Mouse (Mus musculus) intestine, embryonic 15.5 days (tissue): ENCODE results near the gene Col7a1. TPM values are rescaled to one million over a fixed set of nuclear protein-coding genes. Genes with fewer than 3 reads are reported as not detected.
A peak's percentile ranks its signal among the peaks of the same experiment; 100 is the strongest.

Experiments used
- ATAC-seq: fragments of 200-750 bp; cut with Nextera tagmentation; 2 replicates; pipeline ENCODE4 v1.8.0; 2017; ENCODE audit warnings: moderate TSS enrichment, moderate library complexity
- H3K27ac ChIP-seq: fragments of 300-500 bp; sonication (generic); 2 replicates; pipeline ENCODE4 v1.5.1; 2015; ENCODE audit warnings: mild to moderate bottlenecking, inconsistent platforms
- H3K27me3 ChIP-seq: fragments of 300-500 bp; sonication (generic); replicated peaks from 2 replicates; pipeline ENCODE4 v1.6.1; 2015; ENCODE audit warnings: inconsistent platforms
- H3K36me3 ChIP-seq: fragments of 300-500 bp; sonication (generic); 2 replicates; pipeline ENCODE4 v1.6.1; 2015; ENCODE audit warnings: inconsistent platforms
- H3K4me1 ChIP-seq: fragments of 300-500 bp; sonication (generic); replicated peaks from 2 replicates; pipeline ENCODE4 v1.6.1; 2015; ENCODE audit warnings: inconsistent platforms
- H3K4me2 ChIP-seq: fragments of 300-500 bp; sonication (generic); replicated peaks from 2 replicates; pipeline ENCODE4 v1.6.1; 2015; ENCODE audit warnings: mild to moderate bottlenecking, inconsistent platforms
- H3K4me3 ChIP-seq: fragments of 300-500 bp; sonication (generic); replicated peaks from 2 replicates; pipeline ENCODE4 v1.5.1; 2015; ENCODE audit warnings: inconsistent platforms
- H3K9ac ChIP-seq: fragments of 300-500 bp; sonication (generic); 2 replicates; pipeline ENCODE4 v1.6.1; 2015; ENCODE audit warnings: inconsistent platforms
- H3K9me3 ChIP-seq: fragments of 300-500 bp; sonication (generic); 2 replicates; pipeline ENCODE4 v1.6.1; 2016; ENCODE audit warnings: inconsistent platforms
- WGBS: fragments of 180-500 bp; shearing (Covaris S2); methylation state at CpG from one replicate; pipeline ENCODE4 v1.1.7; 2015; 5-methylcytosine and 5-hydroxymethylcytosine counted together
- microRNA counts: library from miRNA; unstranded; fragments of <30 nt; microRNA quantifications from one replicate; lab custom pipeline; 2016
- polyA plus RNA-seq: library from polyadenylated mRNA; unstranded; fragments of >200 nt; fragmentation: Nextera tagmentation; extraction: Ambion mirVana; gene quantifications from 2 replicates; pipeline ENCODE4 v1.2.1, GENCODE M21; 2015

Gene Col7a1
- polyA plus RNA-seq, 1 experiment from 2014 or later: 0.85 TPM

- no peak overlapping the region for H3K27ac ChIP-seq
- WGBS: 68% methylated on average over 5 of the region's 5 CpGs
Measured at GRCm38 (mm10) chr9:109028919-109029318, 75.5 kb downstream of the Col7a1 start.

GRCm38 (mm10) chr9:109030312-109030711, 76.9 kb downstream of the Col7a1 start:
- no peak overlapping the region for H3K4me3 ChIP-seq
- H3K36me3 ChIP-seq: no peaks in the 10 kb centered on the region; the same call in 1 of the 2 replicates
- no peak overlapping the region for H3K27ac ChIP-seq
- ATAC-seq: no peak
- no peak overlapping the region for H3K9ac ChIP-seq
- no peaks in the 10 kb centered on the region for H3K27me3 ChIP-seq
- no peak overlapping the region for H3K4me2 ChIP-seq
- no peaks in the 10 kb centered on the region for H3K4me1 ChIP-seq
- WGBS: 69% methylated on average over 3 of the region's 3 CpGs
- no peaks in the 10 kb centered on the region for H3K9me3 ChIP-seq

More at GRCm38 (mm10) chr9:109028919-109029318, 75.5 kb downstream of the Col7a1 start:
- Histone ChIP-seq H3K9ac (no peak overlapping the region), H3K36me3 (no peaks in the 10 kb centered on the region; the same call in 1 of the 2 replicates), H3K4me3 (no peak overlapping the region), H3K27me3 (no peaks in the 10 kb centered on the region), H3K4me2 (no peak overlapping the region), H3K4me1 (no peaks in the 10 kb centered on the region), H3K9me3 (no peaks in the 10 kb centered on the region)
- peak; percentile 77; the same call in 1 of the 2 replicates for ATAC-seq

GRCm38 (mm10) chr9:109031001-109031400, 77.6 kb downstream of the Col7a1 start:
- Histone ChIP-seq H3K9ac (no peak overlapping the region), H3K27ac (no peak overlapping the region), H3K27me3 (no peaks in the 10 kb centered on the region), H3K9me3 (no peaks in the 10 kb centered on the region), H3K4me1 (no peaks in the 10 kb centered on the region), H3K4me3 (no peak overlapping the region), H3K36me3 (no peaks in the 10 kb centered on the region; the same call in 1 of the 2 replicates), H3K4me2 (no peak overlapping the region)
- WGBS: 88% methylated on average over 7 of the region's 7 CpGs
- ATAC-seq: no peak

- WGBS: 80% methylated on average over 8 of the region's 8 CpGs
- ATAC-seq: no peak
- no peak overlapping the region for H3K27ac ChIP-seq
- no peak overlapping the region for H3K4me2 ChIP-seq
- no peak overlapping the region for H3K9ac ChIP-seq
- no peaks in the 10 kb centered on the region for H3K4me1 ChIP-seq
- no peak overlapping the region for H3K4me3 ChIP-seq
- no peaks in the 10 kb centered on the region for H3K27me3 ChIP-seq
- H3K9me3 ChIP-seq: no peaks in the 10 kb centered on the region
- no peaks in the 10 kb centered on the region; the same call in 1 of the 2 replicates for H3K36me3 ChIP-seq
Measured at GRCm38 (mm10) chr9:109031686-109032085, 78.3 kb downstream of the Col7a1 start.

DNA sequence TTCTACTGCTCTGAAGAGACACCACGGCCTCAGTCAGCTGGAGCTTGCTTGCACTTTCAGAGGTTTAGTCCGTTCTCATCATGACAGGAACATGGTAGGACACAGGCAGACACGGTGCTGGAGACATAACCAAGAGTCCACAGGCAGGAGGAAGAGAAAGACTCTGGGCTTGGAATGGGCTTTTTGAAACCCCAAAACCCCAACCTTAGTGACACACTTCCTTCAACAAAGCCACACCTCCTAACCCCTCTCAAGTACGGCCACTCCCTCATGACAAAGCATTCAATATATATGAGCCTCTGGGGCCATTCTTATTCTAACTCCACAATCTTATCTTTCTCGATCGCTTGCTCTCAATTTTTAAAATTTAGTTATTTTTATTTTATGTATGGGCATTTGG, 79.0 kb downstream of the Col7a1 start:
- Histone ChIP-seq H3K4me1 (no peaks in the 10 kb centered on the region), H3K9me3 (no peaks in the 10 kb centered on the region), H3K27me3 (no peaks in the 10 kb centered on the region), H3K4me3 (no peak overlapping the region), H3K4me2 (no peak overlapping the region), H3K9ac (no peak overlapping the region), H3K27ac (no peak overlapping the region), H3K36me3 (no peaks in the 10 kb centered on the region)
- WGBS: 79% methylated on average over 6 of the region's 6 CpGs
- no peak for ATAC-seq

MicroRNAs within 50 kb of the gene (microRNA counts, 519-probe panel; counts per million panel counts)
- microRNA mmu-miR-711 (lab: Ali Mortazavi, UCI): 97.1 counts per million, percentile 29 among the panel's probes with 10 or more counts

Other genes starting within 250 kb of the Col7a1 start
- 62.6 and 65.0 TPM in 2 replicates for gene Ip6k2, start 169.8 kb upstream of the Col7a1 start, polyA plus RNA-seq
- 10.4 and 12.0 TPM in 2 replicates for gene Nckipsd, start 145.2 kb upstream of the Col7a1 start, polyA plus RNA-seq
- gene Celsr3, start 127.3 kb upstream of the Col7a1 start, polyA plus RNA-seq: 0.64 and 1.3 TPM in 2 replicates
- gene Slc26a6, start 100.3 kb upstream of the Col7a1 start, polyA plus RNA-seq: 36.1 and 43.3 TPM in 2 replicates
- gene Tmem89, start 39.0 kb upstream of the Col7a1 start, polyA plus RNA-seq: 0.34 TPM in 1 of 2 replicates, not detected in the other
- 568 and 640 TPM in 2 replicates for gene Uqcrc1, start 17.0 kb upstream of the Col7a1 start, polyA plus RNA-seq
- not detected in 2 replicates for gene Ucn2, start 32.4 kb downstream of the Col7a1 start, polyA plus RNA-seq
- 11.5 and 17.0 TPM in 2 replicates for gene Pfkfb4, start 38.2 kb downstream of the Col7a1 start, polyA plus RNA-seq
- 112 and 121 TPM in 2 replicates for gene Shisa5, start 85.0 kb downstream of the Col7a1 start, polyA plus RNA-seq
- 12.5 and 13.4 TPM in 2 replicates for gene Trex1, start 106.1 kb downstream of the Col7a1 start, polyA plus RNA-seq
- gene Atrip, start 120.5 kb downstream of the Col7a1 start, polyA plus RNA-seq: 21.3 and 22.4 TPM in 2 replicates
- 16.1 and 17.2 TPM in 2 replicates for gene Ccdc51, start 128.9 kb downstream of the Col7a1 start, polyA plus RNA-seq
- 619 and 707 TPM in 2 replicates for gene Tma7, start 129.0 kb downstream of the Col7a1 start, polyA plus RNA-seq
- gene Plxnb1, start 141.8 kb downstream of the Col7a1 start, polyA plus RNA-seq: 7.1 TPM in 2 replicates
- gene Fbxw21, start 208.5 kb downstream of the Col7a1 start, polyA plus RNA-seq: not detected in 2 replicates
- gene Fbxw13, start 242.4 kb downstream of the Col7a1 start, polyA plus RNA-seq: not detected in 2 replicates